Mouse (Mus musculus) urinary bladder, postnatal 4 days (tissue): ENCODE results near the gene Nr4a3.

ENCODE experiments used
- DNase-seq, 2 experiments: peaks; one replicate each; pipeline ENCODE4 v3.0.0; 2021 to 2022; ENCODE audit warnings: low spot score in 2 of 2

The Nr4a3 gene

DNA sequence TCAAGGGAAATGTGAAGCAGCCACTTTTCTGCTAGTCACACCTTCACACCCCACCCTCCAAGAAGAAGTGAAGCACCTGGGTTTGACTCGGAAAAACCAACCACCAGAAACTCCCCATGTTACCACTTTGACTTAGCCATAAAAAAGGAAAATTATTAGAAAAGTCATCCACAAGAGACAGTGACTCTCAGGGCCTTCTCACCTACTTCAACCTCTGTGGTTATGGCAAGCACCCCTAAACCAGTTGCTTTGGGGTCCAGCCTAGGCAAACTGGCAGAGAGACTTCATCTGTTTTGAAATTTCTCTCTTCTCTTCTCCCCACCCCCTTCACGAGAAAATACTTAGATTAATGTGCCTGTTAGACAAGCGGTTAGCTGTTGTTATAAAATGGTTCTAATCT lies 5.1 kb downstream of the Nr4a3 start:
- DNase-seq = no peak

DNA sequence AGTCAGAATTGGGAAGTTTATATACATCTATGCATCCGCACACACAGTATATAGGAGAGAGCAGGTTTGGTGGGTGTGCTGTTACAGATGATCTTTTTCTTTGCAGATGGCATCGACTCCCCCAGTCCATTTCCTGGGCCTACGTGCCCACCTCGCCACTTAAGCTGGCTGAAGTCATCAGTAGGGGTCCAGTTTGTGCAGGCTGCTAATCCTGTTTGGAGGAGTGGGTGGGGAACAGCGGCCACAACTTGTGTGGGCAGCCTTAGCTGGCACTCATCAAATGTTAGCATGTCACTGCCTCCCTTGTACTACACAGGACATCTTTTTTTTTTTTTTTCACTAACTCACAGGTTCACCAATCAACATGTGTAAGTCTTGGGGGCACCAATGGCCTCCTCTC lies 5.5 kb downstream of the Nr4a3 start:
- DNase-seq = no peak

DNA sequence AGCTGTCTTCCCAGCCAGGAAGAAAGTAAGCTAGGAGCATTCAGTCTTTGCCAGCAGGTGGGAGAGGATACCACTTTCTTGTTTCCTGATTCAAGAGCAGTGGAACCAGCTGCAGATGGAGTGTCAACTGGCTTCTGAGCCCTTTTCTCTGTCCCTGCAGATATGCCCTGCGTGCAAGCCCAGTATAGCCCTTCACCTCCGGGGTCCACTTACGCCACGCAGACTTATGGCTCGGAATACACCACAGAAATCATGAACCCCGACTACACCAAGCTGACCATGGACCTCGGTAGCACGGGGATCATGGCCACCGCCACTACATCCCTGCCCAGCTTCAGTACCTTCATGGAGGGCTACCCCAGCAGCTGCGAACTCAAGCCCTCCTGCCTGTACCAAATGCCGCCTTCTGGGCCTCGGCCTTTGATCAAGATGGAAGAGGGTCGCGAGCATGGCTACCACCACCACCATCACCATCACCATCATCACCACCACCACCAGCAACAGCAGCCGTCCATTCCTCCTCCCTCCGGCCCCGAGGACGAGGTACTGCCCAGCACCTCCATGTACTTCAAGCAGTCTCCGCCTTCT lies 6.2 kb downstream of the Nr4a3 start:
- DNase-seq = no peak

DNA sequence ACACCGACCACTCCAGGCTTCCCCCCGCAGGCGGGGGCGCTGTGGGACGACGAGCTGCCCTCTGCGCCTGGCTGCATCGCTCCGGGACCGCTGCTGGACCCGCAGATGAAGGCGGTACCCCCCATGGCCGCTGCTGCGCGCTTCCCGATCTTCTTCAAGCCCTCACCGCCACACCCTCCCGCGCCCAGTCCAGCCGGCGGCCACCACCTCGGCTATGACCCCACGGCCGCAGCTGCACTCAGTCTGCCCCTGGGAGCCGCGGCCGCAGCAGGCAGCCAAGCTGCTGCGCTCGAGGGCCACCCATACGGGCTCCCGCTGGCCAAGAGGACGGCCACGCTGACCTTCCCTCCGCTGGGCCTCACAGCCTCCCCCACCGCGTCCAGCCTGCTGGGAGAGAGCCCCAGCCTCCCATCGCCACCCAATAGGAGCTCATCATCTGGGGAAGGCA lies 6.7 kb downstream of the Nr4a3 start:
- DNase-seq = no peak

DNA sequence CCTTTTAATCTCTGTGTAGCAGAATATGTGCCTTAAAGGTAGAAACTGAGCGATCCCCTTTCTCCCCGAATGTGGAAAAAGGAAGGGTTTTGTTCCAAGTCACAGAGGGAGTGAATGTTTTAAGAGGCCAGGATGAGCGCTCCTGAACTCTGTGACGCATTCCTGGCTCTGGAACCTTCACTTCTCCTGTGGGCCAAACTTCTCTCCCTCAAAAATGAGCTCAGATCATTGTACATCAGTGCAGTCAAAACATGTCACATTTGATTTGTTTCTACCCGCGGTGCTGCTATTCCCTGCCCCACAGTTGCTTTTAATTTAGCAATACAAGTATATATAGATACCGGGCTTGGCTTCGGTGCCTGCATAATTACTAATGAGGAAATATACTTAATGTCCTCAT lies 16.8 kb downstream of the Nr4a3 start:
- DNase-seq = no peak

DNA sequence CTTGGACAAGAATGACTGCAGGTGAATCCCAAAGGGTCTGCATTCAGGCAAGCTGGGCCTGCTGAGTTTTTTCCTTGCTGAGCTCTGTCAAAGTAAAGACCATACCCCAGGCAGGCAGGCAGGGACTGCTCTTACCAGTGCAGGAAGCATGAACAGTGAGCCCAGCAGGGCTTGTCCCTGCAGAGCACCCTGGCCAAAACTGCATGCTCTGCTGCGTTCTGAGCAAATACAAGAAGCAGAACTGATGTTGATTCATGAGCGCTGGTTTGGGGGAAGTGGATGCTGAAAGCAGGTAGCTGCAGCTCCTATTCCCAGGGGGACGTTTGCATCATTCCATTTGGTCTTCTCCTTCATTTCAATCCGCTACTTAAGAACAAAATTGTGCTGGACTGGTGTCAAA lies 19.4 kb downstream of the Nr4a3 start:
- no peak for DNase-seq

DNA sequence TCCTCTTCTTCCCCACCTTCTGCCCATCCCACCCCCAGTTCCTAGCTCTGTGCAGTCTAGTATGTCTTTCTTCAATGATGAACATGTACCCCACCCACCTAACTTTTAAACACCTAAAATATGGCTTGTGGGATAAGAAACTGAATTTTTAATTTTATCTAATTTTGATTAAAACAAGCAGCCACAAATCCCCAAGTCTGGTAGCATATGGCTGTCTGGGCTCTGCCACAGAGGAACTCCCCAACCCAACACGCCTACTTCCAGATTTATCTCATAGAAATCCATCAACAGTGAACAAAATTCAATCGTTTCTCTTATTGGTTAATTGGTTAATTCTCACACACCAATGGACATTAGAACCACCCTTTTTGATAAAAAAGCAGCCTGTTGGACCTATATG lies 21.7 kb downstream of the Nr4a3 start:
- no peak for DNase-seq

DNA sequence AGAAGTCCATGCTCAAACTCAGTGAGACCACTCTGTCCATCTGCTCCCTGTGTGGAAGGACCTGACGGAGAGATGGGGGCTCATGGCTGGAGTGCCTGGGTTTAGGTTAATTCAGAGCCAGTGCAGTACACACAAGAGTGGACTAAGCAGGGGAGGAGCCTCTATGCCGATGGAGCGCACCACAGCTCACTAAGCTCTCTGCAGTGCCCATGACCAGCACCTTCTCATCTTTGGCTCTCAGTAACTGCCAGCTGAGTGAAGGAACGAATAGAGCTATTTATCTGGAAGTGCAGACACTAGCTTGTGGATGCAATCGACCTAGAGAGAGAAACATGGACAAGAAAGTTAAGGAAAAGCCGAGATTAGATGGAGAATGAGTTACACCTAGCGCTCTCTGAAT lies 24.2 kb downstream of the Nr4a3 start:
- no peak for DNase-seq

DNA sequence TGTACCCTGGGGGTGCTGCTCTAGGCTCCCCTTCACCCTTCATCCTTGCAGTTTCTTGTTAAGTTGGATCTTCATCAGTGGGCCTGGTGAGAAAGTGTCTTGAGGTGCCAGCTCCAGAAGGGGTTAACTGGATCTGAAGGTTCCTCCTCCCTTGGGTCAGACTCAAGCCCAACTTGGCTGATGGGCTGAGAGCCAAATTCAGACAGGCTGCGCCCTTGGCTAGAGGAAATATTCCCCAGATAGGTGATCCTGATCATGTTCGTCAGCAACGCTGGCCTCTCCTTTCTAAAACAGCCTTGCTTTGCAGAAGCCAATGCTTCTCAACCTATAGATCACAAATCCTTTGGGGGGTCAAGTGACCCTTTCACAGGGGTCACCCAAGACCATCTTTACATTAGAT lies 27.1 kb downstream of the Nr4a3 start:
- no peak for DNase-seq

DNA sequence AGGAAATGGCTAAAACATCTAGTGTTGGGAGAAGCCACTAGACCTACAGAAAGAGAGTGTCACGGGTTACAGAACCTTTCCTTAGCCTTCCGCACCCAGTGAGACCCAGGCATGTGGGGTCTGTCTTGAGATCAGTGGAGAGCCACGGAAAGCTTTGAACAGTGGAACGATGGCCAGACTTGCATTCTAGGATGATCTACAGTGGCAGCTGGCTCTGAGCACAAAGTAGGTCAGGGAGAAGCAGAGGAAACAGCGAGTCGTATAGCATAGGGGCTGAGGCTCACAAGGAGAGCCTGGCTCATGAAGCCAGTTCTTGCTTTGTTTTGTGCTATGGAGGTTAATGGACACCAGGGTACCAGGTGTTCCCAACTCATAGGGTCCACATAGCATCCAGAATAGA lies 28.4 kb downstream of the Nr4a3 start:
- no peak for DNase-seq

DNA sequence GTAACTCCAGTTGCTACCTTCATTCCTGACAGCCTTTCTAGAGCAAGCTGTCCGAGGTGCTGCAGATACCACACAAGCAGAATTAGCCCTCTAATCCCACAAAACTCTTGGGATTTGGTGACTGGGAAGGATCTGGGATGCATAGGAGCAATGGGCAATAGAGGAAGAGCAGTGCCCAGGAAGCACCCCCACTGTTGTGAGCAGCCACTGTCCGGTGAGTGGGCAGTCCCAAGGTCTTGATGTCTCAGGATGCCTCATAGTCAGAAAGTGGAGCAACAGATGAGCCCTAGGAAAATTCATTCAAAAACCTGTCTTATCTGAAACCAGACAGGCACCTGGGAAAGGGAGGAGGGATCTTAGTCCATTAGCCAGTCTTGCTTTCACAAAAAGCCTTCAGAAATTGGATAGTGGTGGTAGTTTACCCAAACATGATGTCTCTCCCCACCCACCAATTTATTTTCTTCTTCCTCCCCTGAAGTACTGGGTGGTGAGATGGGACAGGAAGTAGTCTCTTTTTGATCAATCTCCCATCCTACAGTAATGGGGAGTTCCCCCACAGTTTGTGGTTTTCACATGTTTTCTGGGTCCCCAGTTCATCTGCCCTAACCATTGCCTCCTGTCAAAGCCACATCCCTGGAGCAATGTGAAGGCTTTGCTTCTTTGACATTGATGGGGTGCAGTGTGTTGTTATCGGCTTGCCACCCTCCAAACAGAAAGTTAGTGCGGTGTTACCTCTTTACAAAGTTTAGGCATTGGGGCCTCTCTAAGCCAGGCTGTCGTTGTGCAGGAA lies 29.7 kb downstream of the Nr4a3 start:
- no peak for DNase-seq

DNA sequence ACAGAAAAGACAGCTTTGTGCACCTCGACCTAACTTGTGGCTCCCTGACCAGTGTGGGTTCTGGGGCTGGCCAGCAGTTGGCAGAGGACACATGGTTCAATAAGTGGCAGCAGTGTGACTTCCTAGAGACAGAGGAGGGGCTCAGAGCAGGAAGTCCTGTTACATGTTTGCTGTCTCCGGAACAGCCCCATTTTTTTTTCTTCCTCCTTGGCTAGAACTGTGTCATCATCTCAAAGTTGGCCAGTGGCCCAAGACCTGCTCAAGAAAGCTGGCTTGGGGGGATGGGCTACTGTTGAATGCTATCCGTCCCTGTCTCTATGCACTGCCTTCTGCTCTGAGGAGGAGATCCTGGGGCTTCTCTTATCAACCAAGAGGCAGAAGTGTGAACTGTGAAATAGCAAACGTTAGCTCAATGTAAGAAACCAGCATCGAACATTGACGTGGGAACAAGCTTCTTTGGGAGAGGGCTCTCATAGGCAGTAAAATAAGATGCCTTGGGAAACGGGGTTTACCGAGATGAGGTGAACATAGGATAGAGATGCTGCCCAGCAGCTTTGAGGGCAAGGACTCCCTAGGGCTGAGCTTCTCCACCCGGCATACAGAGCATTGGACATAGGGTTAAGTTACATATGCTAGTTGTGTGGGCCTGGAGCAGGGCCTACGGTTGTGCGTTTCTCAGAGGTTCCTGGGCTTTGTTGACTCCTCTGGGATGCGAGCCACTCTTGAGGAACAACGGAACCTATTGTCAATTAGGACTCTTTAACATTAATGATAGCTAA lies 31.9 kb downstream of the Nr4a3 start:
- no peak for DNase-seq

DNA sequence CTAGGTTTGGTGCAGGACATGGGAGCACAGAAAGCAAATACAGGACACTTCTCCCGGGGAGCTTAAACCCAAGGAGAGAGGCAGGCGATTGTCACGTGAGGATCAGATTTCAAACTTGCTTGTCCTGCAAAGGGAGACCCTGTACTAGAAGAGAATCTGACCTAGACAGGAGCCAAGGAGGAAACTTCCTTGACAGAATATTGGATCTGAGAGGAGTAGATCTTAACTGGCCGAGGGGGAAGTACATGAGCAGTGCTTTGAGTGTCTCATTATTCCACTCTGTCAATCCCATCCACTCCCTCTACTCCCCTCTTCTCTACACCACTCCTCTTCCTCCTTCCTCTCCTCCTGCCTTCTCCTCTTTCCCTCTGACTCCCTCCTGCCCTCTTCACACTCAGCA lies 33.3 kb downstream of the Nr4a3 start:
- no peak for DNase-seq

DNA sequence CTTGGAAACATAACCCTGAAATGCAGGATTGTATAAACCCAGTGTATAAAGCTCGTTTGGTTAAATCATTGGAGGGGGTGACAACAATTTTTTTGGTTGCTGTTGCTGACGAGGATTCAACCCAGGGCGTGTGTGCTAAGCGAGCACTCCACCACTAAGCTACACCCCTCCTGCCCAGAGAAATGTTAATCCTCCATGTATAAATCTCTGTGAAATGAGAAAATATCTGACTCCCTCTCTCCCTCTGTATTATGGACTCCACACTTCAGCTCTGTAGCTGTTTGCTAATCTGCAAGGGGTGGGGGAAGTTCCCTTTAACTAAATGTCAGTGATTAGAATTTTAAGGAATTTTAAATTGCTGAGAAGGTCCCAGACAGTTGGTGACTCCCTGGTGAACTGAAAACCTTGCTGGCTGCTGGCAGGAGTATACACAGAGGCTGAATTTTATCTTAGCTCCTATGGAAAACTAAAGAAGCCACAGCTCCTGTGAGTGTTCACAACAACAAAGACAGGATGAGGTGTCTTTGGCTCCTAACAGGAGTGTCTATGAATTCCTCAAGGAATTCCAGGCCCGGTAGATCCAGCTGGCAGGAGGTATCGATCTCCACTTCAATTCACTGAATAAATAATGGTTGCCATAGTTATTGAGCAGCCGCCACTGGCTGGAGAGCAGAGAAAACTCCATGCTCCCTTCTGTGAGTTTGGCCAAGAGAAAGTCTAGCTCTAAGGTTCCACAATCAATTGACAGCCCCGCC lies 34.5 kb downstream of the Nr4a3 start:
- DNase-seq = no peak

DNA sequence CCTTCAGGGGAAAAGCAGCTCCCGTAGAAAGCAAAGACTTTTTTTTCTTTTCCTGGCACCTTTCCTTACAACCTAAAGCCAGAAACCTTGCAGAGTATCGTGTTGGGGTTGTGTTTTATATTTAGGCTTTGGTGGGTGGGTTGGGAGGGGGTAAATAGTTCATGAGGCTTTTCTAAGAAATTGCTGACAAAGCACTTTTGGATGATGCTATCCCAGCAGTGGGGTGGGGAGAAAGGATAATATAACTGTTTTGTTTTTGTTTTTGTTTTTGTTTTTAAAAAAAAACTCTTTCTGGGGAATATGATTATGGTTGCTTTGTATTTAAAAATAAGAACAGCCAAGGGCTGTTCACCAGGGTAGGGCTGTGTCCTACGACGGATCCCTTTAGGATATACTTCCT lies 38.5 kb downstream of the Nr4a3 start:
- DNase-seq = no peak

DNA sequence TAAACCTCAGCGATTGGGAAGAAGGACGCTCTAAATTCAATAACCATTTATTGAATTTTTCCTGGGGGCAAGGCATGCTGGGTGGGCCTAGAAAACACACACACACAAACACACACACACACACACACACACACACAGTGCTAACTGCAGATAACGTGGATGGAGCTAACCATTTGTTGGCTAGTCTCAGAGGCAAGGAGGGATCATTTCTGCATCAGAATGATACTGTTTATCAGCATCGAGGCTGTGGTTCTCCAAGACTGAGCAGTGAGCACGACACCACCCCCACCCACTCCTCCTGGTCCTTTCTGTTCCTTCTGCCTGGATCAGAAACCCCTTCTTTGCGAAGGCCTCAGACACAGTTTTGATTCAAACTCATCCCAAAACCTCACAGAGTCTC lies 41.7 kb downstream of the Nr4a3 start:
- DNase-seq = no peak

DNA sequence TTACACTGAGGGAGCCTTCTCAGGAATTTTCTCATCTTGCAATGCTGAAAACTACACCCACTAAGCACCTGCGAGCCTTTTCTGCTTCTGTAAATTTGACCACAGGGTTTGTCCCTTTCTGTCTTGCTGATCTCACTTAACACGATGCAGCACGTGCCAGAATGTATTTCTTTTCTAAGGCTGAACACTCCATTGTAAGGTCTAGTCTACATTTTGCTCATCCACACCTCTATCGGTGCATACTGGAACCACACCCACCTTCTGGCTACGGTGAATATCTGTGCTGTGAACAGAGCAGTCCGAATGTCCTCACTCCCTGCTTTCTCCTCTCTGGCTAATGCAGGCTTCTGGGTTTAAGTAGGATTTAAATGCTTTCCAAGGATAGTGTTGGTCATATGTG lies 42.5 kb downstream of the Nr4a3 start:
- no peak for DNase-seq

DNA sequence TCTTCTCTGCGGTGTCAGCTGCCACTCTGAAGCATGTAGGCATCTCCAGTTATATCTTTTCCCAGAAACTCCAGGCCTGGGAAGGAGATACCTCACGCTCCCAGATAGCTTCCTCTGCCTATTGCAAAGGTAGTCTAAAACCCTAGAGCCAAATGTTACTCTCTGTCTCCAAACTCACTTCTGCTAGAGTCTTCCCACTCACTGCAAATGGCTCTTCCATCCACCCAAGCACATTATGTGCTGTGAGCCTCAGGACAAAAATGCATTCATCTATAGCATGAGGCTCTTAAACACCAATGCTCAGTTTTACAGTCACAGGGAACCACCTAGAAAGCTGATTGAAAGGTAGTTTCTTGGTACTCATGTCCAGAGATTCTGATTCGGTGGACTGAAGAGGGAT lies 48.3 kb downstream of the Nr4a3 start:
- no peak for DNase-seq

DNA sequence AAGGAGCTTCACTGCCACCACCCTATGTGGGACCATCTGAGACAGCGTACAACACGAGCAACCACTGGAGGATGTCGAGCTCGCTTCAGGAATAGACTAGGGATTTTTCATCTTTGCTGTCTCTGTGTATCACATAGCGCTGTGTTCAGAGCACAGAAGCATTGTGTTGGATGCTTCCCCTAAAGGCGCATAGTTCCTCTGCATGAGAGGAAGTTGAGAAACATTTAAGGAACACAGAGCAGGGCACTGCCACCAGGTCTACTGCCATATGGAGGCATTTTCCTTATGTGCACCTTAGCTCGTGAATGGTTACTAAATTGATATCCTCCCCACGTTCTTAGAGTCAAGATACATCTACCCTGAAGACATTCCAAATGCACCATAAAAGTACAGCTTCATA lies 55.3 kb downstream of the Nr4a3 start:
- DNase-seq = no peak

DNA sequence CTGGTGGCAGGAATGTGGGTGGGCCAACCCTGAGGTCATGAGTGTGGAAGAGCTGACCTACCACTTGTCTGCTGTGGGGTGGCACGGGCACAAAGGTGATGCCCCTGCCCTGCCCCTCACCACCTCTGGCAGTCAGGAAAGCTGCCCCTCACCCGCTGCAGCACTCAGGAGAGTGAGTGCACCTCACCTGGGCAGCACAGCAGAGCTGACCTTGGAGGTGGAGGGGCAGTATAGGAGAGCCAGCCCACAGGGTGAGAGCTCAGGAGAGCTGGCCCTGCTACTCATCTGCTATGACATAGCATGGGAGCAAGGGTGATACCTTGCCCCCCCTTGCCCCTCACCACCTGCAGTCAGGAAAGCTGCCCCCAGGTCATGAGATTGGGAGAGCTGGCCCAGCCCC lies 57.0 kb downstream of the Nr4a3 start:
- DNase-seq = no peak

DNA sequence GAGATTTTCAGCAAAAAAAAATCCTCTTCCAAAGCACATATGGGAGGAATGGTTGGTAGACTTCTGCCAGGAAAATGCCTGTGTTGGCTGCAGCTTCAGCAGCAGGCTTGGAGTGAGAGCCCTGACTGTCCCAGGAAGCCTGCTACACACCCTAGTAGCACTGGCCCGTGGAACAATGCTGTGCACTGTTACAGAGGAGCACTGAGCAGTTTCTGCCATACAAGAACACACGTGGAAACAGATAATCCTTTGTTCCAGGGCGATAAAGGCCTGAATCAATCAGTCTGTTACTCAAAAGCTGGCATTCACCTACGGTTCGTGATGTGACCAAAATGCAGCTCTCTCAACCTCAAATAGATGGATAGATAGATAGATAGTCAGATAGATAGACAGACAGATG lies 60.4 kb downstream of the Nr4a3 start:
- no peak for DNase-seq

DNA sequence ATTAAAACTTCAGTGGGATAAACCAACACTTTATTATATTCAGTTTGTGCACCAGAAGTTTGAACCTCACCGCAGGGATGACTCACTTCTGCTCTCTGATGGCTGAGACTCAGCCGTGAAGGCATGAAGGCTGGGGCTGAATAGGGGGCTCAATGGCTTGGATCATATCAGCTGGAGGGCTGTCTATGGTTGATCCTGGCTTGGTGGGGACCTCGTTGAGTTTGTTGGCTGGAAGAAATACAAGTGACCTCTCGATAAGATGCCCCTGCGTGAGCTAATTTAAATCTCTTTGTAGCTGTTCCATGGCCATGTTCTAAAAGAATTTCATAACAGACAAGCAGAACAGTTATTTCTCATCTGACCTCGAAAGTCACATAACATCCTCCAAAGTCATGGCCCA lies 62.1 kb downstream of the Nr4a3 start:
- no peak for DNase-seq
